Mouse (Mus musculus) kidney, adult 2 months (tissue): ENCODE measurements around the gene Zfp933. TPM values are rescaled to one million over a fixed set of nuclear protein-coding genes. Genes with fewer than 3 reads are reported as not detected.
"Not testable (repeated sequence)": the region's sequence is repeated elsewhere in the genome, so short reads cannot be mapped to it uniquely, and the experiment has no call there.

Experiments used
- DNase-seq: peaks from one replicate; pipeline ENCODE4 v3.0.0; 2021
- H3K27ac ChIP-seq: fragments of 200-500 bp; 2 replicates; pipeline ENCODE4 v1.5.1; 2012; ENCODE audit warnings: low read depth, low read length, control low read depth, inconsistent platforms; ENCODE audit not compliant: insufficient read depth
- H3K27me3 ChIP-seq: fragments of 200-500 bp; replicated peaks from 2 replicates; pipeline ENCODE4 v1.6.1; 2012; ENCODE audit warnings: mild to moderate bottlenecking, moderate library complexity, low read length, inconsistent platforms; ENCODE audit not compliant: control insufficient read depth, insufficient read depth
- H3K36me3 ChIP-seq: fragments of 200-500 bp; 2 replicates; pipeline ENCODE4 v1.6.1; 2012; ENCODE audit warnings: mild to moderate bottlenecking, moderate library complexity, low read length, inconsistent platforms; ENCODE audit not compliant: control insufficient read depth, insufficient read depth
- H3K4me1 ChIP-seq: fragments of 200-500 bp; 2 replicates; pipeline ENCODE4 v1.6.1; 2011; ENCODE audit warnings: low read length; ENCODE audit not compliant: control insufficient read depth, insufficient read depth
- H3K4me3 ChIP-seq: fragments of 200-500 bp; 2 replicates; pipeline ENCODE4 v1.5.1; 2011; ENCODE audit warnings: mild to moderate bottlenecking, low read depth, low read length, control low read depth; ENCODE audit not compliant: insufficient read depth
- CTCF ChIP-seq: fragments of 200-500 bp; conservative IDR thresholded peaks from 2 replicates; pipeline ENCODE4 v1.5.1; 2011; ENCODE audit warnings: low read depth, mild to moderate bottlenecking, control low read depth, low read length, moderate library complexity, mixed read lengths; ENCODE audit not compliant: insufficient read depth, insufficient read length
- POLR2A ChIP-seq: fragments of 200-500 bp; IDR thresholded peaks from one replicate; pipeline ENCODE4 v1.6.1; 2011; ENCODE audit warnings: low read depth, low read length, control low read depth
- WGBS: fragments of 180-500 bp; shearing (Covaris S2); methylation state at CpG from one replicate; pipeline ENCODE4 v1.1.7; 2018; 5-methylcytosine and 5-hydroxymethylcytosine counted together
- polyA plus RNA-seq: library from polyadenylated mRNA; depleted of rRNA; stranded (reverse); fragments of >200 nt; gene quantifications from 2 replicates; pipeline ENCODE4 v1.2.3, GENCODE M21; 2012

Gene Zfp933
- polyA plus RNA-seq, 1 experiment: 1.2 TPM

- peak; percentile 45 for DNase-seq
- Histone ChIP-seq H3K4me1 (no peaks in the 10 kb centered on the region), H3K4me3 (no peak overlapping the region), H3K36me3 (no peaks in the 10 kb centered on the region), H3K27me3 (no peaks in the 10 kb centered on the region), H3K27ac (no peak overlapping the region)
- peak; percentile 17; the same call in 1 of the 2 replicates for TF ChIP-seq CTCF
- TF ChIP-seq POLR2A: no peak
- WGBS: 82% methylated on average over 2 of the region's 2 CpGs
Measured at GRCm38 (mm10) chr4:147814592-147815167, 33.5 kb downstream of the Zfp933 start.

GRCm38 (mm10) chr4:147813249-147813765 is 34.9 kb downstream of the Zfp933 start:
- H3K36me3 ChIP-seq: no peaks in the 10 kb centered on the region
- no peak overlapping the region for H3K27ac ChIP-seq
- H3K4me1 ChIP-seq: no peaks in the 10 kb centered on the region
- WGBS: 47% methylated on average over 5 of the region's 5 CpGs
- DNase-seq: no peak
- H3K27me3 ChIP-seq: no peaks in the 10 kb centered on the region
- no peak overlapping the region for H3K4me3 ChIP-seq
- TF ChIP-seq CTCF: no peak
- no peak for TF ChIP-seq POLR2A

GRCm38 (mm10) chr4:147809966-147810304 is 38.2 kb downstream of the Zfp933 start:
- DNase-seq, H3K27me3 ChIP-seq, H3K4me1 ChIP-seq, H3K36me3 ChIP-seq, H3K27ac ChIP-seq: not testable (repeated sequence)
- H3K4me3 ChIP-seq: peak overlapping the region; percentile 62
- whole genome bisulfite sequencing: 42% methylated on average over 2 of the region's 2 CpGs

- 11% methylated on average over 15 of the region's 15 CpGs for WGBS
- H3K4me1 ChIP-seq, H3K36me3 ChIP-seq, H3K27me3 ChIP-seq: not testable (repeated sequence)
- peak; percentile 68 for DNase-seq
- peak within 1 kb of the TSS; percentile 13; the same call in 1 of the 2 replicates for H3K27ac ChIP-seq
- peak within 1 kb of the TSS; percentile 62 for H3K4me3 ChIP-seq
Measured at GRCm38 (mm10) chr4:147809292-147809965, 38.7 kb downstream of the Zfp933 start, which contains the start of gene Zfp984. Zfp984 (minus strand) TSS chr4:147809788.

- H3K36me3 ChIP-seq, H3K27ac ChIP-seq, H3K27me3 ChIP-seq, H3K4me3 ChIP-seq, H3K4me1 ChIP-seq, DNase-seq: not testable (repeated sequence)
- 46% methylated on average over 4 of the region's 4 CpGs for WGBS
Measured at GRCm38 (mm10) chr4:147808483-147808882, 39.7 kb downstream of the Zfp933 start.

- H3K27me3 ChIP-seq, DNase-seq, H3K4me3 ChIP-seq, H3K4me1 ChIP-seq, H3K36me3 ChIP-seq, H3K27ac ChIP-seq: not testable (repeated sequence)
- WGBS: 93% methylated on average over 1 of the region's 1 CpGs
Measured at GRCm38 (mm10) chr4:147795308-147795707, 52.9 kb downstream of the Zfp933 start.

DNA sequence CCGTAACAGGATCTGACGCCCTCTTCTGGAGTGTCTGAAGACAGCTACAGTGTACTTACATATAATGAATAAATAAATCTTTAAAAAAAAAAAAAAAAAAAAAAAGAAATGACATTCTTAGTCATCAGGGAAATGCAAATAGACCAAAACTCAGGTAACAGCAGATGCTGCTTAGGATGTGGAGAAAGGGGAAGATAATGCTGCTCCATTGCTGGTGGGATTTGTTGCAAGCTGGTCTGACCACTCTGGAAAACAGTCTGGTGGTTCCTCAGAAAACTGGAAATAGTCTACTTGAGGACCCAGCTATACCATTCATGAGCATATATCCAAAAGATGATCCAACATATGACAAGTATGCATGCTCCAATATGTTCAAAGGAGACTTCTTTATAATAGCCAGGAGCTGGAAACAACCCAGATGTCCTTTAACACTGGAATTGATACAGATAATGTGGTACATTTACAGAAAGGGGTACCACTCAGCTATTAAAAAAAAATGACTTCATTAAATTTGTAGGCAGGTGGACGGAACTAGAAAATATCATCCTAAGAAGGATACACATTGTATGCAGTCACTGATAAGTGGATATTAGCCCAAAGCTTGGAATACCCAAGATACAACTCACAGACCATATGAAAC is 54.0 kb downstream of the Zfp933 start:
- H3K4me1 ChIP-seq, H3K27ac ChIP-seq, H3K4me3 ChIP-seq, H3K36me3 ChIP-seq, H3K27me3 ChIP-seq: not testable (repeated sequence)
- peak; percentile 11 for DNase-seq
- 99% methylated on average over 2 of the region's 3 CpGs for WGBS

- 59% methylated on average over 2 of the region's 2 CpGs for WGBS
- H3K36me3 ChIP-seq, DNase-seq, H3K4me1 ChIP-seq, H3K4me3 ChIP-seq, H3K27me3 ChIP-seq, H3K27ac ChIP-seq: not testable (repeated sequence)
Measured at GRCm38 (mm10) chr4:147793390-147793916, 54.7 kb downstream of the Zfp933 start.

GRCm38 (mm10) chr4:147791729-147792128 is 56.4 kb downstream of the Zfp933 start:
- not testable (repeated sequence) for DNase-seq, H3K27ac ChIP-seq, H3K27me3 ChIP-seq, H3K4me1 ChIP-seq, H3K36me3 ChIP-seq, H3K4me3 ChIP-seq
